ENCODE assay signal across 30 mouse cellular contexts in the genomic region with DNA sequence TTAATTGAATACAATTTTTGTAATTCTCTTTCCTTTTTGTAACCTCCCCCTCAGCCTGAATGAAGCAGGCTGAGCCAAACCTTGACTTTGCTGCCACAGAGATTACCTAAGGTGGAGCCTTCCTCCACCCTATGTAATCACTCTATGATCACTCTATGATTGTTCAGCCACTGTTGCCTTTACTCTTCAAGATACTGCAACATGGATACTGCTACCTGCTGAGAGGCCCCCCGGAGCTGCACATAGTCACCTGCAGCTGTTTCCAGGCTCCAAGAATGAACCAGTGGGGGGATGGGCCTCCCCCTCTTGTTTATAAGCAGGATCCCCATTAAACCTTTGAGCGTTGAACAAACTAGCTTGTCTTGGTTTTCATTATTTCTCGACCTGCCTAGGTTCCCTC. TPM values are rescaled to one million over a fixed set of nuclear protein-coding genes. Genes with fewer than 3 reads are reported as not detected.
A peak's percentile ranks its signal among the peaks of the same experiment; 100 is the strongest.
DNase-seq lines count a peak whose midpoint lies in the region; ATAC-seq and TF ChIP-seq lines count a peak whose summit lies in the region.
"Had no signal": no experiment of that assay in that cellular context is flagged by ENCODE, and none has a peak within 500 bp of the region (broad histone marks: within the 10 kb centered on the region; RNA-seq: fewer than 3 reads in every experiment).

No protein-coding gene starts in this region.

- H3K27me3 ChIP-seq in ES-Bruce4 (ENCODE audit: control insufficient read depth, insufficient read depth, low read length, poor library complexity, severe bottlenecking): no peaks in the 10 kb centered on the region
- H3K27me3 ChIP-seq in forebrain, embryonic 10.5 days (ENCODE audit: poor library complexity, severe bottlenecking): no peaks in the 10 kb centered on the region
- H3K27me3 ChIP-seq: embryonic facial prominence, embryonic 13.5 days; embryonic facial prominence, embryonic 15.5 days; forebrain, embryonic 13.5 days; forebrain, embryonic 15.5 days; Patski had no signal

- 84% methylated on average over 3 of the region's 3 CpGs for WGBS in forebrain, embryonic 10.5 days

- no peak overlapping the region for H3K4me3 ChIP-seq in ES-Bruce4 (ENCODE audit: low read depth, low read length)
- no peak overlapping the region for H3K4me3 ChIP-seq in ES-E14 (ENCODE audit: insufficient read depth in 1 of 2, low read depth in 1 of 2, low read length in 2 of 2, poor library complexity in 1 of 2, severe bottlenecking in 1 of 2)
- H3K4me3 ChIP-seq in forebrain, embryonic 10.5 days: no peak overlapping the region
- H3K4me3 ChIP-seq: embryonic facial prominence, embryonic 13.5 days; embryonic facial prominence, embryonic 15.5 days; erythroblast, embryonic 14.5 days; forebrain, embryonic 13.5 days; forebrain, embryonic 15.5 days had no signal

- intact Hi-C loops in left cerebral cortex, postnatal 14 days (cut with DNase I): no loop called here

- H3K27ac ChIP-seq in ES-Bruce4 (ENCODE audit: insufficient read depth, low read length): no peak overlapping the region
- no peak overlapping the region for H3K27ac ChIP-seq in ES-E14 (ENCODE audit: insufficient read depth, low read depth, low read length, poor library complexity, severe bottlenecking)
- no peak overlapping the region for H3K27ac ChIP-seq in forebrain, embryonic 10.5 days
- H3K27ac ChIP-seq: embryonic facial prominence, embryonic 13.5 days; embryonic facial prominence, embryonic 15.5 days; forebrain, embryonic 13.5 days; forebrain, embryonic 15.5 days had no signal

- peak; percentile 51 for DNase-seq in ES-E14 (ENCODE audit: low read depth, low spot score)
- peak; percentile 34 for DNase-seq in WW6 (ENCODE audit: low read depth, low spot score)
- no peak for DNase-seq in forebrain, embryonic 10.5 days (ENCODE audit: extremely low spot score, low spot score)
- DNase-seq in left cerebral cortex, postnatal 14 days (ENCODE audit: low spot score in 2 of 2): no peak
- DNase-seq: adrenal gland, adult 2 months; adrenal gland, postnatal 10 days; adrenal gland, postnatal 25 days; B cell, adult 2 months; cerebellum, adult 11 months; cerebellum, adult 18-20 months; cerebellum, adult 8-10 months; cerebellum, adult 9-11 months; cerebellum, postnatal 14 days; cerebellum, postnatal 36 days; embryo, embryonic 11 days; forebrain, postnatal 0 days had no signal

- no peaks in the 10 kb centered on the region; the same call in 1 of the 2 replicates for H3K9me3 ChIP-seq in ES-Bruce4 (replicated peaks; ENCODE audit: control insufficient read depth, insufficient read depth, low read length, poor library complexity, severe bottlenecking)
- H3K9me3 ChIP-seq in ES-E14 (ENCODE audit: control insufficient read depth, insufficient read depth, low read depth, low read length): no peaks in the 10 kb centered on the region
- H3K9me3 ChIP-seq in forebrain, embryonic 10.5 days: no peaks in the 10 kb centered on the region
- H3K9me3 ChIP-seq: embryonic facial prominence, embryonic 13.5 days; embryonic facial prominence, embryonic 15.5 days; forebrain, embryonic 13.5 days; forebrain, embryonic 15.5 days had no signal

- TF ChIP-seq CTCF in ES-Bruce4 (IDR thresholded peaks at IDR 0.05; ENCODE audit: low read depth, low read length): no peak

- H3K9ac ChIP-seq in ES-Bruce4 (ENCODE audit: low read depth, poor library complexity, severe bottlenecking): no peak overlapping the region
- no peak overlapping the region for H3K9ac ChIP-seq in ES-E14 (ENCODE audit: insufficient read depth, low read depth, low read length, poor library complexity, severe bottlenecking)
- H3K9ac ChIP-seq: embryonic facial prominence, embryonic 13.5 days; embryonic facial prominence, embryonic 15.5 days; forebrain, embryonic 13.5 days; forebrain, embryonic 15.5 days; forebrain, postnatal 0 days had no signal

- 0 out of 2 replicates have a peak, but pooled peaks have one; percentile 15 for TF ChIP-seq EP300 in ES-Bruce4 (IDR thresholded peaks at IDR 0.05; ENCODE audit: insufficient read depth, low read depth, low read length)

- H3K36me3 ChIP-seq in ES-Bruce4 (ENCODE audit: control insufficient read depth, insufficient read depth, low read length, poor library complexity, severe bottlenecking): no peaks in the 10 kb centered on the region
- H3K36me3 ChIP-seq in ES-E14 (ENCODE audit: control insufficient read depth, insufficient read depth, low read length, poor library complexity, severe bottlenecking): no peaks in the 10 kb centered on the region
- H3K36me3 ChIP-seq in forebrain, embryonic 10.5 days (replicated peaks): no peaks in the 10 kb centered on the region
- H3K36me3 ChIP-seq: embryonic facial prominence, embryonic 13.5 days; embryonic facial prominence, embryonic 15.5 days; forebrain, embryonic 15.5 days; G1E had no signal

- no peak for ATAC-seq in CD4-positive, CD25-positive, alpha-beta regulatory T cell, adult 4 months
- ATAC-seq: forebrain, embryonic 13.5 days; forebrain, embryonic 15.5 days; forebrain, postnatal 0 days; Patski had no signal

- no peak for TF ChIP-seq POLR2A in ES-Bruce4 (IDR thresholded peaks at IDR 0.05; ENCODE audit: insufficient read depth, low read length)

- in situ Hi-C loops in ES-E14 (cut with MboI; ENCODE audit: low sequenced_read_pairs in 2 of 2, unreplicated experiment in 2 of 2): no loop called here

- H3K4me1 ChIP-seq in ES-Bruce4 (ENCODE audit: control insufficient read depth, insufficient read depth, low read length): no peaks in the 10 kb centered on the region
- peaks cover 2 to 4% of the 10 kb centered on the region in 2 experiments; a peak in 1 of 4 replicates for H3K4me1 ChIP-seq in ES-E14 (ENCODE audit: control insufficient read depth in 2 of 2, insufficient read depth in 2 of 2, low read length in 2 of 2, poor library complexity in 1 of 2)
- H3K4me1 ChIP-seq in forebrain, embryonic 10.5 days: no peaks in the 10 kb centered on the region
- H3K4me1 ChIP-seq: embryonic facial prominence, embryonic 13.5 days; embryonic facial prominence, embryonic 15.5 days; forebrain, embryonic 13.5 days; forebrain, embryonic 15.5 days had no signal

TF ChIP-seq in ES-E14, 5 proteins besides CTCF, POLR2A, EP300 and RAD21:
- TF ChIP-seq MAFK (IDR thresholded peaks at IDR 0.05; ENCODE audit: insufficient read depth, low read depth, low read length): no peak

RNA-seq across cellular contexts. Expression of a gene that starts 2.3 kb away (rescaled TPM):
- polyA plus RNA-seq in ES-Bruce4 (2011; ENCODE audit: insufficient read depth, insufficient read length, low read depth, missing spikeins): not detected in 2 replicates
- not detected in 2 replicates for total RNA-seq in ES-E14 (2012; rRNA removed)
- not detected for polyA plus RNA-seq in CD4-positive, CD25-positive, alpha-beta regulatory T cell, adult 4 months (2017; shearing (Covaris generic))
- not detected in 2 replicates for polyA plus RNA-seq in forebrain, embryonic 10.5 days (2016; fragmentation: Nextera tagmentation; extraction: Ambion mirVana)
- total RNA-seq in left cerebral cortex, postnatal 14 days (2021): not detected
- total RNA-seq: adrenal gland, adult 2 months; adrenal gland, postnatal 10 days; adrenal gland, postnatal 25 days; adrenal gland, postnatal 4 days; common myeloid progenitor, adult 5-6 weeks; forebrain, postnatal 0 days had no signal
- polyA plus RNA-seq: adrenal gland, adult 2 months; brain, embryonic 14.5 days; embryonic facial prominence, embryonic 11.5 days; embryonic facial prominence, embryonic 13.5 days; erythroblast, embryonic 14.5 days; forebrain, embryonic 11.5 days; forebrain, embryonic 13.5 days; forebrain, embryonic 15.5 days; forebrain, postnatal 0 days; G1E; Patski had no signal

RNA-seq across cellular contexts. Expression of a gene that starts 5.5 kb away (rescaled TPM):
- polyA plus RNA-seq in ES-Bruce4 (2011; ENCODE audit: insufficient read depth, insufficient read length, low read depth, missing spikeins): not detected in 2 replicates
- not detected in 2 replicates for total RNA-seq in ES-E14 (2012; rRNA removed)
- polyA plus RNA-seq in CD4-positive, CD25-positive, alpha-beta regulatory T cell, adult 4 months (2017; shearing (Covaris generic)): not detected
- polyA plus RNA-seq in forebrain, embryonic 10.5 days (2016; fragmentation: Nextera tagmentation; extraction: Ambion mirVana): not detected in 2 replicates
- total RNA-seq in left cerebral cortex, postnatal 14 days (2021): not detected
- total RNA-seq: adrenal gland, adult 2 months; adrenal gland, postnatal 10 days; adrenal gland, postnatal 25 days; adrenal gland, postnatal 4 days; common myeloid progenitor, adult 5-6 weeks; forebrain, postnatal 0 days had no signal
- polyA plus RNA-seq: adrenal gland, adult 2 months; brain, embryonic 14.5 days; embryonic facial prominence, embryonic 11.5 days; embryonic facial prominence, embryonic 13.5 days; erythroblast, embryonic 14.5 days; forebrain, embryonic 11.5 days; forebrain, embryonic 13.5 days; forebrain, embryonic 15.5 days; forebrain, postnatal 0 days; G1E; Patski had no signal

RNA-seq across cellular contexts. Expression of a gene that starts 12.6 kb away (rescaled TPM):
- not detected in 2 replicates for polyA plus RNA-seq in ES-Bruce4 (2011; ENCODE audit: insufficient read depth, insufficient read length, low read depth, missing spikeins)
- total RNA-seq in ES-E14 (2012; rRNA removed): not detected in 2 replicates
- not detected for polyA plus RNA-seq in CD4-positive, CD25-positive, alpha-beta regulatory T cell, adult 4 months (2017; shearing (Covaris generic))
- not detected in 2 replicates for polyA plus RNA-seq in forebrain, embryonic 10.5 days (2016; fragmentation: Nextera tagmentation; extraction: Ambion mirVana)
- not detected for total RNA-seq in left cerebral cortex, postnatal 14 days (2021)
- total RNA-seq: adrenal gland, adult 2 months; adrenal gland, postnatal 10 days; adrenal gland, postnatal 25 days; adrenal gland, postnatal 4 days; common myeloid progenitor, adult 5-6 weeks; forebrain, postnatal 0 days; G1E had no signal
- polyA plus RNA-seq: adrenal gland, adult 2 months; brain, embryonic 14.5 days; embryonic facial prominence, embryonic 11.5 days; embryonic facial prominence, embryonic 13.5 days; embryonic facial prominence, embryonic 15.5 days; erythroblast, embryonic 14.5 days; forebrain, embryonic 11.5 days; forebrain, embryonic 13.5 days; forebrain, embryonic 15.5 days; forebrain, postnatal 0 days; G1E; Patski had no signal

RNA-seq across cellular contexts. Expression of a gene that starts 18.3 kb away (rescaled TPM):
- polyA plus RNA-seq in ES-Bruce4 (2011; ENCODE audit: insufficient read depth, insufficient read length, low read depth, missing spikeins): not detected in 2 replicates
- not detected in 2 replicates for total RNA-seq in ES-E14 (2012; rRNA removed)
- polyA plus RNA-seq in CD4-positive, CD25-positive, alpha-beta regulatory T cell, adult 4 months (2017; shearing (Covaris generic)): not detected
- polyA plus RNA-seq in forebrain, embryonic 10.5 days (2016; fragmentation: Nextera tagmentation; extraction: Ambion mirVana): not detected in 2 replicates
- not detected for total RNA-seq in left cerebral cortex, postnatal 14 days (2021)
- total RNA-seq: adrenal gland, adult 2 months; adrenal gland, postnatal 10 days; adrenal gland, postnatal 25 days; adrenal gland, postnatal 4 days; common myeloid progenitor, adult 5-6 weeks; forebrain, postnatal 0 days had no signal
- polyA plus RNA-seq: adrenal gland, adult 2 months; brain, embryonic 14.5 days; embryonic facial prominence, embryonic 11.5 days; embryonic facial prominence, embryonic 13.5 days; embryonic facial prominence, embryonic 15.5 days; erythroblast, embryonic 14.5 days; forebrain, embryonic 11.5 days; forebrain, embryonic 13.5 days; forebrain, embryonic 15.5 days; forebrain, postnatal 0 days; G1E; Patski had no signal

RNA-seq across cellular contexts. Expression of a gene that starts 22.9 kb away (rescaled TPM):
- not detected in 2 replicates for polyA plus RNA-seq in ES-Bruce4 (2011; ENCODE audit: insufficient read depth, insufficient read length, low read depth, missing spikeins)
- not detected in 2 replicates for total RNA-seq in ES-E14 (2012; rRNA removed)
- not detected for polyA plus RNA-seq in CD4-positive, CD25-positive, alpha-beta regulatory T cell, adult 4 months (2017; shearing (Covaris generic))
- polyA plus RNA-seq in forebrain, embryonic 10.5 days (2016; fragmentation: Nextera tagmentation; extraction: Ambion mirVana): not detected in 2 replicates
- total RNA-seq in left cerebral cortex, postnatal 14 days (2021): not detected
- total RNA-seq: adrenal gland, adult 2 months; adrenal gland, postnatal 10 days; adrenal gland, postnatal 25 days; adrenal gland, postnatal 4 days; common myeloid progenitor, adult 5-6 weeks; forebrain, postnatal 0 days had no signal
- polyA plus RNA-seq: adrenal gland, adult 2 months; brain, embryonic 14.5 days; embryonic facial prominence, embryonic 11.5 days; embryonic facial prominence, embryonic 13.5 days; embryonic facial prominence, embryonic 15.5 days; erythroblast, embryonic 14.5 days; forebrain, embryonic 11.5 days; forebrain, embryonic 13.5 days; forebrain, embryonic 15.5 days; forebrain, postnatal 0 days; G1E; Patski had no signal

Comparison
In these comparisons a context has a peak if more than half of its experiments do, and no peak if none do; other contexts are left out.
1. DNase-seq: peak in ES-E14 (single experiment) and WW6 (single experiment); none in forebrain, embryonic 10.5 days (single experiment) and left cerebral cortex, postnatal 14 days (0 of 2).